Mouse (Mus musculus): Measurements from ENCODE around the gene I830077J02Rik.

DNA sequence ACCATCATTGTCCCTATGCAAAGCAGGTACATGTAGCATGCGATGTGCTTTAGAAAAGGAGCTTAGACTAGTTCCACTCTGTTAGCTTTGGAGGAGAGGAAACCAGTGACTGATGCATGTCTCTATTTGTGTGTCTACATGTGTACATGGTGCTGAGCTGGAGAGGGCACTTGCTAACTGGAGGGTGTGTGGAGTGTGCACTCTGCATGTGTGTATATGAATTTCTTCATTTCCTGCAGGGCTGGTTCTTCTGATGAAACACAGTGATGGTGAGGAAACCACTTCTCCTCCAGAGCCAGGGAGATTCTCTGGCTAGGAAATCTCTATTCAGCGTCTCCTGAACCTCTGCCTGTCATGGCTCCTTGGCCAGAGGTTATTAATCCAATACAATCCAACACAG, 41.7 kb upstream of the I830077J02Rik start:
- no peak for TF ChIP-seq CTCF (IDR thresholded peaks at IDR 0.05; ENCODE audit: low read depth, low read length)
- TF ChIP-seq POLR2A (IDR thresholded peaks at IDR 0.05; ENCODE audit: borderline replicate concordance, low read depth, low read length), result no peak

All from bone marrow macrophage, adult 2 months (primary cell).